Mouse (Mus musculus) olfactory bulb, adult 2 months (tissue): ENCODE results near the gene Pla2g12b.

Experiments used
- CTCF ChIP-seq: fragments of 200-500 bp; IDR thresholded peaks from 2 replicates; pipeline ENCODE4 v1.5.1; 2012; ENCODE audit warnings: low read depth, mild to moderate bottlenecking, low read length, moderate library complexity; ENCODE audit not compliant: insufficient read depth
- POLR2A ChIP-seq: fragments of 200-500 bp; IDR thresholded peaks from 2 replicates; pipeline ENCODE4 v1.6.1; 2012; ENCODE audit warnings: mild to moderate bottlenecking, low read depth, low read length, moderate library complexity; ENCODE audit not compliant: insufficient read depth

- TF ChIP-seq CTCF (no peak), POLR2A (no peak)
Observed at GRCm38 (mm10) chr10:59426371-59426770, 22.9 kb downstream of the Pla2g12b start.
